Mouse (Mus musculus) neutrophil, adult 59 days (primary cell): ENCODE measurements around the gene Scd4. TPM values are rescaled to one million over a fixed set of nuclear protein-coding genes. Genes with fewer than 3 reads are reported as not detected.

Experiments used
- total RNA-seq, 2 experiments: library from RNA; stranded (reverse); gene quantifications; 1 replicate in 1 of 2; 2 replicates in 1 of 2; pipeline ENCODE4 v1.2.4; 2023

The Scd4 gene
- under 1 TPM; 0.11 to 0.26 TPM for total RNA-seq

DNA sequence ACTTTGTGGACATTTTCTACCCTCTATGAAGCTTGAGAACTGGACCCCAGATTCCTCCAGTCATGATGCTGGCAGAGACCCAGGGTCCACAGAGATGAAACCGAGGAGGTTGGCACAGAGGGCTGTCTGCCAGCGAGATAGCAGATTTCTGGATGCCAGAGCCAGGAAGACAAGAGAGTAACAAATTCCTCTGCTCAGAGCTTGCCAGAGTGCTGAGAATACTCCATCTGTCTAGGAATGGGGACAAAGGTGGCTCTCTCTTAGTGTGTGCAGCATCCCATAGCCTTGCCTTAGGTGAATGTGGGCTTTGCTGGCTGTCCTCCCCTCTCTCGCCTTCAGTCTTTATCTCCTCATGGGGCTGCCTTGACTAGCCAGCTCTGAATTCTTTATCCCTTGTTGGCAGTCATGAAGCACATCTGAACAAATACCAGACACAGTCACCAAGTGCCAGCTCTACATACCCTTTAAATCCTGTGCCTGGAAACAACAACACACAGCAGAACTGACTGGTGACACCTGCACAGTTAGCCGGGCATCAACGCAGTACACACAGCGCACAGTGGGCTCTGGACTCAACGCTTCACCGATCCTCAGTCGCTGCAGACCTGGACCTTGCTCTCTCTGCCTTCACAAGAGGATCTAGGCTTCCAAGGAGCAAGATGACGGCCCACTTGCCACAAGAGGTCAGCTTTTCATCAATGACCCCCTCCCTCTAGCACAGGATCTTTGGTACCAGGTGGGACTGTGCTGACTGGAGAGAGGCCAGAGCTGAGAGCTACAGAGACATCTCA is at the start of gene Scd4:
TSS of gene Scd4 (plus strand) at position 260 of the 791 bp plus-strand sequence.

DNA sequence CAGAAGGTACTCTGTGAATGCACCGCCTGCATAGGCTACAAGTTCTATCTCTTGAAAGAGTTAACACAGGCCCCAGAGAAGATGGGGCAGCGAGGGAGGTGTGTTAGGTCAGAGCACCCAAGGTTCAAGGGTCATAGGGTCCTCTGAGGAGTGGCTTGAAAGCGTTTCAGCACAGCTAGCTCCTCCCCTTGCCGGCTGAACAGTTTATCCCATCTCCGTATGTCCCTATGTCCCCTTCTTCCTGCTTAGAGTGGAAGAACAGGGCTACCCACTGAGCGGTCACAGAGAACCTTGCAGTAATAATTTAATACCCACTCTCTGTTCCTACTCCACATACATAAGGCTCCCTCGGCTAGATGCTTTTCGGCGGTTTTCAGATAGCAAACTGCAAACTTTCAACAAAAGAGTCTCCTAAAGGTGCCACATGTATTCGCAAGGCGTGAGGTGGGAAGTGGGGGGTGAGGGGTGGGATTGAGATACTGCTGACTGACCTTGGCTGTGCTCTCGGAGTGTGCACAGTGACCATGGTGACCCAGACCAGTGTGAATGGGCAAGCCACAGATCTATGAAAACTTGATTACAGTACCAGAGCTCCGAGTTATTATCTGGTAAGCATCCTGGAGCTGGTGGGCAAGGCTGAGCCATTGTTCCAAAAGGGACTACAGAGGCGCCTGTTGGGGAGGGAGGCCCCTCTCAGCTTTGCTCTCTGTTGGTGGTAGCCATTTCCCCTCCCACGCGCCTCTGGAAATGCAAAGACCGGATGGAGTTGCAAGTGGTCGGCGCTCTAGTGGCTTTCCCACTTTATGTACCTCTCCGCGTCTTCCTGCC is 39.7 kb upstream of the Scd4 start, which contains the start of gene Scd2:
TSS of gene Scd2 (plus strand) at position 734 of the 828 bp plus-strand sequence.

Other genes with a start within 250 kb of the Scd4 start
- gene Chuk, start 225.6 kb upstream of the Scd4 start, total RNA-seq: 10 to 100 TPM; 33.1 to 39.0 TPM
- gene Cwf19l1, start 197.2 kb upstream of the Scd4 start, total RNA-seq: 10 to 100 TPM; 10.2 to 10.4 TPM
- gene Bloc1s2, start 186.6 kb upstream of the Scd4 start, total RNA-seq: 10 to 100 TPM; 47.9 to 52.1 TPM
- not detected for gene Pkd2l1, start 140.7 kb upstream of the Scd4 start, total RNA-seq
- not detected for gene Scd3, start 129.8 kb upstream of the Scd4 start, total RNA-seq
- 10 to 100 TPM; 12.2 to 13.1 TPM for gene Scd2, start 39.4 kb upstream of the Scd4 start, total RNA-seq
- gene Scd1, start 74.8 kb downstream of the Scd4 start, total RNA-seq: 1 to 10 TPM; 6.4 to 6.6 TPM
- gene Wnt8b, start 160.4 kb downstream of the Scd4 start, total RNA-seq: not detected
- gene Sec31b, start 212.8 kb downstream of the Scd4 start, total RNA-seq: under 1 TPM; 0.75 to 0.76 TPM
- gene Gm20538, start 219.7 kb downstream of the Scd4 start, total RNA-seq: not detected
- gene Ndufb8, start 222.3 kb downstream of the Scd4 start, total RNA-seq: 100 to 1,000 TPM; 182 to 192 TPM
- gene Hif1an, start 229.8 kb downstream of the Scd4 start, total RNA-seq: 10 to 100 TPM; 27.8 to 28.1 TPM